Mouse (Mus musculus): ENCODE results near the gene Gm10974. TPM values are rescaled to one million over a fixed set of nuclear protein-coding genes. Genes with fewer than 3 reads are reported as not detected.

Gm10974 gene
- total RNA-seq (2021): not detected
- long read RNA-seq, experiment 1: 0 reads
- long read RNA-seq, experiment 2, partial matches to known transcripts: 0 of 1 reads
- long read RNA-seq, experiment 2, other reads (novel, unspliced or antisense): 1 of 1 reads

DNA sequence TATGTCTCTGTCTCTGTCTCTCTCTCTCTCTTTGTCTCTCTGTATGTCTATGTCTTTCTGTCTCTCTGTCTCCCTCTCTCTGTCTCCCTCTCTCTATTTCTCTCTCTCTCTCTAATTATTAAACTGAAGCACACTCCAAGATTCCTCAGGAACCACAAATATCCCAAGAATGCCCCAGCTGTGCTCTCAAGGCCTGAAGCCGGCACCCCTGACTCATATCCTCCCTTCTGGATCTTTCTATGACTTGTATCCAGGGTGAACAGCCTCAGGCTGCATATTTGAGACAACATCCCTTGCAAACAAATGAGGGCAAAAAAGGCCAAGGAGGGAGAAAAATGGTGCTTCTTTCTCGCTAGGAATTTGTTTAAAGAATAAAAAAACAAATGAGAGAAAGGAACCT lies at the start of gene Gm10974:
Gene Gm10974, plus strand, starts transcription at position 2 of the 400 bp plus-strand sequence.
- DNase-seq (ENCODE audit: low spot score in 2 of 2): no peak

- no peak for DNase-seq (ENCODE audit: low spot score in 2 of 2)
Measured at GRCm38 (mm10) chr7:66318147-66318546, 47.6 kb upstream of the Gm10974 start.

DNA sequence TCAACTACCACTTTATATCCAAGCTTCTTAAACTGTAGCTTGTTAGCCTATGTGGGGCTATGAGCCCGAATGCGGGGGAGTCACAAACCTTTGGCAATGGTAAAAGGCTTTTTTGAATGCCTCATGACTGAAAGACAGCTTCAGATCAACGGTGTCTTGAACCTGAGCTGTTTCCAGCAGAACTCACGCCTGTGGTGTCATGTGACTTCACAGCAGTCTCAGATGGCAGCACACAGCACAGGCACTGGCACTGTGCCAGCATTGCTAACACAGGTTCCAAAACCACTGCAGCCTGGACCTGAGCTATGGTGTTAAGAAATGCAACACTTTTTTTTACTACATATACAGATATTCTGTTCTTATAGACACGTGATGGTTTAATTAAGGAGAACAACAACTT lies 44.7 kb upstream of the Gm10974 start:
- no peak for DNase-seq (ENCODE audit: low spot score in 2 of 2)

DNA sequence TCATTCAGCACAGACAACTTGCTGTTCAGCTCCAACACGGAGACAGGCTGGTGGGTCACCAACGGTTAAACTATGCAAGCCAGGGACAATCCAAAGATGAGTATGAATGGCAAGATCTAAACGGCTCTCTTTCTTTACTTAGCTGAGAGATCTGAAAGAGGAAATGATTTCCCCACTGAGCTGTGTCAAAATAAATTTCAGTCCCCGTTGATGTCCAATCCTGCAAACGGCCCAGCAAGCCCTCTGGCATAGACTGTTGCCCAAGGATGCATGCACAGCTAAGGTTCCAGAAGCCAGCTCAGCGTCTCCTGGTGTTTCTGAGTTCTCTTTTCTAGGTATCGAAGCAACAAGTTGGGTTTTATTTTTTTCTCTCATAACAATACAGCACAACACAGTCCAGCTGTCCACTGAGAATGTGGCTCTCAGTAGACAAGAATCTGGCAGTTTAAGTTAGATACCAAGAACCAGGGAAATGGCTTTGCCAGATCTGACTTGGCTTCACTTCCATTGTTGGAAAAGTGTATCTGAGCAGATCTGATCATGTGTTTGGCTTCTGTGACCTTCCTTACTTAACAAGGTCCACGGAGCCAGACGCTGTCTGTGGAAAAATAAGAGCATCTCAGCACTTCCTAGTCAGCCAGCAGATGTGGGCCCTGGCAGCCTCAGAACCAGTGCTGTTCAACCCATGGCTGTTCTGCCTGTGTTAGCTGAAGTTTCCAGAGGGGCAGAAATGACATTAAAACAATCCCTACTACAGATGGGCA lies 42.3 kb upstream of the Gm10974 start:
- no peak for DNase-seq (ENCODE audit: low spot score in 2 of 2)

GRCm38 (mm10) chr7:66325419-66326053 lies 40.2 kb upstream of the Gm10974 start:
- DNase-seq (ENCODE audit: low spot score in 2 of 2): no peak

- no peak for DNase-seq (ENCODE audit: low spot score in 2 of 2)
Measured at GRCm38 (mm10) chr7:66327516-66327915, 38.2 kb upstream of the Gm10974 start.

DNA sequence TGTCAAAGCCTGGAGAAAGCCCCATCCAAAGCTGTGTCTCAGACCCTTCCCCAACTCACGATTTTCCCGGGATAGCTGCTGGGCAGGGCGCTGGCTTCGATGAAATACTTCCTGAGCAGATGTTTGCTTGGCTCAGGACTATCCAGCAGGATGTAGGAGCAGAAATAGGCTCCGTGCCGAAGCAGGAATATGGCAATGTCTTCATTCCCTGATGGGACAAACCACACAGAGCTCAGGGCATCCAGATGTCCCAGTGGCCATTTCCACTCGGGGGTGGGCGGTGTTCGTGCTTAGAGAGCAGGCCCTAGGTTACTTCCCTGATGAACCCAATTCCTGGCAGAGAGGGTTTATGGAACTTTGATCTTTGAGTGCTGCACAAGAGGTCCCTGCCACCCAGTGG lies 35.1 kb upstream of the Gm10974 start:
- no peak for DNase-seq (ENCODE audit: low spot score in 2 of 2)

DNA sequence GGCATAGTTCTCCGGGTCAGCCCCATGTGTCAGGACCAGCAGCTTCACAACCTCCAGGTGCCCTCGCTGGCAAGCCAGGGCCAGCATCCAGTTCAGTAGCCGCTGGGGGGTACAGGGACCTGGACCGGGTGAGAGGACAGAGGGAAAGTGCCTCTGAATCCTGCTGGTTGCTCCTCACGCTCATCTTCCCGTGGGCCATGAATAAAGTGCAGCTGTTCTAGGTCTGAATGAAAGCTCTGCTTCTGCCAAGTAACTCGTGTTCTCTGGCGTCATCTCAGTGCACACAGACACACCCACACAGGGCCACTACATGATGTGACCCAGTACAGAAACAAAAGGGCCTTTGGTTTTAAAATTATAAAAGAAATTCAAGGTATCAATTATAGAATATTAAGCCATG lies 33.4 kb upstream of the Gm10974 start:
- DNase-seq (ENCODE audit: low spot score in 2 of 2): no peak

- DNase-seq (ENCODE audit: low spot score in 2 of 2): no peak
Measured at GRCm38 (mm10) chr7:66333906-66334500, 31.7 kb upstream of the Gm10974 start.

- DNase-seq (ENCODE audit: low spot score in 2 of 2): no peak
Measured at GRCm38 (mm10) chr7:66336955-66337354, 28.8 kb upstream of the Gm10974 start.

DNA sequence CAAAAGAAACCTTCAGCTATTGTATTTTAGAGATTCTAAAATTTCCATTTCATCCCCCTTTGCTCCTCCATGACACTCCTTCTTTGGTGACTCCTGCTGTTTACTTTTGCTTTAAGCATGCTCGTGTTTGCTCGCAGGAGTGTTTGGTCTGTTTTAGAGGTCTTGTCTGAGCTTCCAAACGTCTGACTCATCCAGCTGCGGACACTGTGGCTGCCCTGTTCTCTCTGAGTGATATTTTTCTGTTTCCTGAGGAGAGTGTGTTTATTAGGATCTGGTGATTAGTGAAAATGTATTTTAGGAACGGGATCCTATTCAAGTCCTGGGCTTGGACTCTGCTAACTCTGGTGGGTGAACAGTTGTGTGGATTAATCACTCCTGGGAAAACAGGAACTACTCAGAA lies 26.1 kb upstream of the Gm10974 start:
- peak in 1 of 2 experiments; percentile 40 for DNase-seq (ENCODE audit: low spot score in 2 of 2)

DNA sequence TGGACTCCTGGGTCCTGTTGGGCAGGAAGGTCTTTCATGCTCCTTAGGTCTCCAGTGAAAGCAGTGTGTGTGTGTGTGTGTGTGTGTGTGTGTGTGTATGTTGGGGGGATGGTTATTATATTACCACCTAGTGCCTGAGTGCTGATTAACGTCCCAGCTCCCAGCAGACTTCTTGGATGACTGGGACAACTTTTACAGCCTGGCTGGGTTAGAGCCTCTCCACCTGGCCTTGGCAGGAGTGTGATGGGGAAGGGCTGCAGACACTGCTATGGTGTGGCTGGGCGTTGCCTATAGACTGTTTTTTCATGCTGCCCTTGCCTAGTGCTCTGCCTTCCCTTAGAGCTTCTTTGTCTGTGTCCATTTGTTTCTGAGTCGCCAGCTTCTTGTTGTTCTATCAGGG lies 25.7 kb upstream of the Gm10974 start:
- DNase-seq (ENCODE audit: low spot score in 2 of 2): no peak

- peak; percentile 47 to 74 for DNase-seq (ENCODE audit: low spot score in 2 of 2)
Measured at GRCm38 (mm10) chr7:66342323-66342722, 23.4 kb upstream of the Gm10974 start.

DNA sequence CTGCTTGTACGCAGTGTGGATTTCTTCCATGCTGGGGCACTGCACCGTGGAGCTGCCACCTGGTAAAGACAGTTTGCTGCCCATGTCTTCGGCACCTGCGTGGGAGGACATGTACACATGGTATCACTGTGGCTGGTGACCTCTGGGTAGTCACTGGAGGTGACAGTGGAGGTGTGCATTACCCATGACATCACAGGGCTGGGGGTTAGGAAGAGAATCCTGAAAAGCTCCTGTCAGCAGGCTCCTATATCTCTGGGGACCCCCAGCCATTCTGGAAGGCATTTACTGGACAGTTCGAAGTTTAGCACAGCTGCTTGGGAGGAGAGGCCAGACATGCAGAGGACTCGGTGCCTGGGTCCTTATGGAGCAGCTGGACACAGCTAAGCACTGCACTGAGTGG lies 22.9 kb upstream of the Gm10974 start:
- no peak for DNase-seq (ENCODE audit: low spot score in 2 of 2)

DNA sequence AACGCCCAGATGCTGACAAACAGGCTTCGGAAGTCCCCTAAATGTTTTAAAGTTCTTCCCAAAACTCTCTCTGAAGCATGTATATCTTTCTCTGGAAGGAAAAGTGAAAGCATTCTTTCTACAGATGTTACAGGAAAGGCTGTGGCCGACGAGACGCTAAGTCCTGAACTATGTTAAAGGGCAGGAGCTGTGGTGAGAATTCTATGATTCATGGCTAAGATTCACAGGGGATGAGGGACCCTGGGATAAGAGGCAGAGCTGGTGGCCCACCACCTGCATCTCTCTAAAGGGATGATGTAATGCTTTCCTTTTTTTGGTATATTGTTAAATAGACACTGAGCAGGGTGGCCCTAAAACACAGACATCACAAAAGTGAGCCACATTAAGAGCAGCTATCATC lies 22.4 kb upstream of the Gm10974 start:
- DNase-seq (ENCODE audit: low spot score in 2 of 2): no peak

DNA sequence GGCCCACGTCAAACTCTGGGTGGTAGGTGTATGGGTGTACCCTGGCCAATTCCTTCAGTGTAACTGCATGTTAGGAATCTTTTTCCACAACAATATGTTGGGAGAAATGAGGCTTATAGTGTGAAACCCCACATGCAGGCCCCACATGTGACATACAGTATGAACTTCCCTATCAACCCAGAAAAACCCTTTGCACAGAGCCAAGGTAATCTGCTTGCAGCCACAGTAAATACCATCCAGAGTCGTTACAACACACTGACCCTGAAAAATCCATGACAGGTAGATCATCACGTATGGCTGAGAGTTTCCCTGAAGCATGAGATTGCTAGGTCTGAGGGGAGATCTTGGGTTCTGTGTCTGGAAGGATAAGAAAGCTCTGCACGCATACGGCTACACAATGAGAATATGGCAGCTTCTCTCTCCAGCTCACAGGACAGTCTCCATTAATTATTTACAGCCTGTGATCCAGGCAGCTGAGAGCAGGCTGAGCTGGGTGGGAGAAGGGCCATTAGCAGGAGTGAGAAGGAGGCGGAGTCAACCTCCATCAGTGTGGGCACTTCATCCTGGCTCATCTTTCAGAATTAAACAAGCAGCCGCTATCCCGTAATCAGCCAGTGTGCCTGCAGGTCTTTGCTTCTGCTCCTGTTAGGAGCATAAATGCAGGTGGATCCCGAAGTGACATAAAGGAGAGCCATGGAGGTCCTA lies 18.6 kb upstream of the Gm10974 start:
- DNase-seq (ENCODE audit: low spot score in 2 of 2): no peak

GRCm38 (mm10) chr7:66348588-66348987 lies 17.1 kb upstream of the Gm10974 start:
- no peak for DNase-seq (ENCODE audit: low spot score in 2 of 2)

DNA sequence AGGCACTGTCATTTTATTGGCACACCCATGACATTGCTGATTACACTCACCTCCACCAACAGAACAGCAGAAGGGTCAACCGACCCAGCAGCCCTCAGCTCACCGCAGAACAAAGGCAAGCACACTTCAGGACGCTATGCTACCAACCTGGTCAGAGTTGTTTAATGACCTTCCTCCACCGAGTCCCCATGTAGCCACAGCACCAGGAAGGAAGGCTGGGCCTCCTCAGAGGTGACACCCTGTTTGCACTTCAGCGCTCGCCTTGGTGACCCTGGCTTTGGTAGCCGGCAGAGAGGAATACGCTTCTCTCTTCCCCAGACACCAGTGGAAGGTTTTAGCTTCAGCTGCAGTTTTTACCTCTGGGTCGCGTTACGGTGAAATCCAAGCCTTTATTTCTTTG lies 16.0 kb upstream of the Gm10974 start:
- no peak for DNase-seq (ENCODE audit: low spot score in 2 of 2)

- DNase-seq (ENCODE audit: low spot score in 2 of 2): no peak
Measured at GRCm38 (mm10) chr7:66351074-66351473, 14.6 kb upstream of the Gm10974 start.

GRCm38 (mm10) chr7:66354911-66355310 lies 10.8 kb upstream of the Gm10974 start:
- DNase-seq (ENCODE audit: low spot score in 2 of 2): no peak

- no peak for DNase-seq (ENCODE audit: low spot score in 2 of 2)
Measured at GRCm38 (mm10) chr7:66355791-66356522, 9.7 kb upstream of the Gm10974 start.

All from gastrocnemius, postnatal 4 days (tissue).